Mouse (Mus musculus) testis, adult 2 months (tissue): ENCODE measurements around the gene Bhlha15. TPM values are rescaled to one million over a fixed set of nuclear protein-coding genes. Genes with fewer than 3 reads are reported as not detected.

Experiments used
- H3K27ac ChIP-seq: fragments of 200-500 bp; 2 replicates; pipeline ENCODE4 v1.5.1; 2012; ENCODE audit warnings: low read depth, low read length; ENCODE audit not compliant: control insufficient read depth, insufficient read depth
- H3K27me3 ChIP-seq: fragments of 200-500 bp; 2 replicates; pipeline ENCODE4 v1.6.1; 2012; ENCODE audit warnings: mild to moderate bottlenecking, low read length, moderate library complexity; ENCODE audit not compliant: control insufficient read depth, insufficient read depth
- H3K36me3 ChIP-seq: fragments of 200-500 bp; 2 replicates; pipeline ENCODE4 v1.6.1; 2012; ENCODE audit warnings: mild to moderate bottlenecking, low read length; ENCODE audit not compliant: control insufficient read depth, insufficient read depth
- H3K4me1 ChIP-seq: fragments of 200-500 bp; 2 replicates; pipeline ENCODE4 v1.6.1; 2012; ENCODE audit warnings: low read length; ENCODE audit not compliant: control insufficient read depth, insufficient read depth
- H3K4me3 ChIP-seq: fragments of 200-500 bp; 2 replicates; pipeline ENCODE4 v1.5.1; 2012; ENCODE audit warnings: low read depth, mild to moderate bottlenecking, low read length, moderate library complexity, mixed read lengths; ENCODE audit not compliant: control insufficient read depth
- CTCF ChIP-seq: fragments of 200-500 bp; IDR thresholded peaks from 2 replicates; pipeline ENCODE4 v1.5.1; 2012; ENCODE audit warnings: low read depth, mild to moderate bottlenecking, inconsistent platforms, low read length, moderate library complexity; ENCODE audit not compliant: control insufficient read depth, insufficient read depth, insufficient replicate concordance
- POLR2A ChIP-seq: fragments of 200-500 bp; IDR thresholded peaks from 2 replicates; pipeline ENCODE4 v1.6.1; 2012; ENCODE audit warnings: low read depth, mild to moderate bottlenecking, inconsistent platforms, low read length, moderate library complexity; ENCODE audit not compliant: control insufficient read depth
- polyA plus RNA-seq: library from polyadenylated mRNA; depleted of rRNA; stranded (reverse); fragments of >200 nt; gene quantifications from 2 replicates; pipeline ENCODE4 v1.2.3, GENCODE M21; 2012; rRNA removed

Gene Bhlha15
- polyA plus RNA-seq, 1 experiment = 0.16 TPM

- H3K4me3 ChIP-seq = no peak overlapping the region
- H3K27ac ChIP-seq = no peak overlapping the region
- H3K27me3 ChIP-seq = no peaks in the 10 kb centered on the region
- H3K36me3 ChIP-seq = no peaks in the 10 kb centered on the region
- TF ChIP-seq POLR2A = no peak
- no peak for TF ChIP-seq CTCF
- no peaks in the 10 kb centered on the region; the same call in 1 of the 2 replicates for H3K4me1 ChIP-seq
Observed at GRCm38 (mm10) chr5:144234222-144234621, 44.1 kb downstream of the Bhlha15 start.

DNA sequence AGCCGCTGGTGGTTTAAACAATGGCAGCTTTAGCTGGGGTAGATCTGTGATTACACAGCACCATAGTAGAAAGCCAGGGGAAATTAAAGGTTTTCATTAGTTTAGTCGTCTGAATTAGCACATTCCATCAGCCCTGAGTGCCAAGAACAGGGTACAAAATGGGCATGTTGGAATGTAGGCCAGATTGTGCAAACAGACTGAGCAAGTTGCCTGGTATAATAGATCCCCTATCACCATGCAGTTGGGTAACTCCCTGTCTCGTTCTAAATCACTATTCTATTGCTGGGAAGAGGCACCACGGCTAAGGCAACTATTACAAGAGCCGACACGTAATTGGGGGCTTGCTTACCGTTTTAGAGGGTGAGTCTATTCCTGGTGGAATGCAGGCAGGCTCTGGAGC is 44.6 kb downstream of the Bhlha15 start:
- TF ChIP-seq CTCF (no peak), POLR2A (no peak)
- Histone ChIP-seq H3K4me3 (no peak overlapping the region), H3K36me3 (no peaks in the 10 kb centered on the region), H3K27ac (no peak overlapping the region), H3K27me3 (no peaks in the 10 kb centered on the region), H3K4me1 (no peaks in the 10 kb centered on the region; the same call in 1 of the 2 replicates)

DNA sequence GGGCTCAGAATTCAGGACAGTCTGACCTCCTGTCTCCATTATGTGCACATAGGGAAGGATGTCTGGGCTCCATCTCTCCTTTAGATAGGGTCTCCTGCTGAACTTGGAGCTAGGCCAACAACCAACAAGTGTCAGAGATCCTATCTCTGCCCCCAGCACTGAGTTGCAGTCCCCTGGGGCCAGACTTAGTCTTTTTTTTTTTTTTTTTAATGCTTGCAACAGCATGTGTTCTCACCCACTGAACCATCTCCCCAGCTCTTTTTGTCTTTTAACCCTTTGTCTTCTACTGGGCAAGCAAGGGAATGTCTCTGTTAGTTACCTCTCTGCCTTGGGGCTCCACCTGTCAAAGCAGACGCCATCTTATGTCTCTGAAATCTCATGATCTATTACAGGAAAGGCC is 48.9 kb downstream of the Bhlha15 start:
- TF ChIP-seq POLR2A = no peak
- TF ChIP-seq CTCF = no peak
- H3K36me3 ChIP-seq = no peaks in the 10 kb centered on the region
- no peak overlapping the region for H3K4me3 ChIP-seq
- H3K27me3 ChIP-seq = no peaks in the 10 kb centered on the region
- H3K27ac ChIP-seq = no peak overlapping the region
- H3K4me1 ChIP-seq = no peaks in the 10 kb centered on the region

Other genes with a start within 250 kb of the Bhlha15 start
- gene Ccz1, start 175.4 kb upstream of the Bhlha15 start, polyA plus RNA-seq = 25.7 and 31.1 TPM in 2 replicates
- gene Ocm, start 163.6 kb upstream of the Bhlha15 start, polyA plus RNA-seq = not detected in 2 replicates
- 10.4 and 11.3 TPM in 2 replicates for gene Lmtk2, start 89.8 kb upstream of the Bhlha15 start, polyA plus RNA-seq
- gene Tecpr1, start 33.3 kb downstream of the Bhlha15 start, polyA plus RNA-seq = 16.4 and 16.7 TPM in 2 replicates
- 174 and 212 TPM in 2 replicates for gene Bri3, start 54.2 kb downstream of the Bhlha15 start, polyA plus RNA-seq
- gene Baiap2l1, start 167.8 kb downstream of the Bhlha15 start, polyA plus RNA-seq = 2.3 and 3.1 TPM in 2 replicates